Mouse (Mus musculus) G1E (cell line): ENCODE measurements around the gene Alox12b. TPM values are rescaled to one million over a fixed set of nuclear protein-coding genes. Genes with fewer than 3 reads are reported as not detected.

Source experiments
- ATAC-seq: 2 replicates; pipeline ENCODE4 v1.8.0; 2016; ENCODE audit warnings: mild to moderate bottlenecking; ENCODE audit not compliant: insufficient number of reproducible peaks, poor library complexity, low FRiP score, severe bottlenecking; ENCODE audit errors: extremely low read depth
- DNase-seq: peaks from one replicate; pipeline ENCODE4 v3.0.0; 2012; ENCODE audit warnings: low spot score
- H3K27me3 ChIP-seq: 2 replicates; pipeline ENCODE4 v1.6.1; 2012; ENCODE audit warnings: mild to moderate bottlenecking, low read length, inconsistent platforms; ENCODE audit not compliant: insufficient read depth
- H3K36me3 ChIP-seq: replicated peaks from 2 replicates; pipeline ENCODE3; 2012; ENCODE audit warnings: mild to moderate bottlenecking, inconsistent platforms
- H3K4me1 ChIP-seq: 2 replicates; pipeline ENCODE4 v1.6.1; 2012; ENCODE audit warnings: low read depth, low read length, inconsistent platforms, mixed read lengths; ENCODE audit not compliant: insufficient read depth
- H3K4me3 ChIP-seq: 2 replicates; pipeline ENCODE4 v1.5.1; 2012; ENCODE audit warnings: low read depth, mild to moderate bottlenecking, inconsistent platforms, low read length, moderate library complexity, mixed read lengths
- H3K9me3 ChIP-seq: replicated peaks from 2 replicates; pipeline ENCODE4 v1.6.1; 2012; ENCODE audit warnings: inconsistent platforms
- CTCF ChIP-seq: IDR thresholded peaks from 2 replicates; pipeline ENCODE4 v1.5.1; 2012; ENCODE audit warnings: low read depth, low read length, inconsistent platforms, mixed read lengths
- GATA1 ChIP-seq: IDR thresholded peaks from 2 replicates; pipeline ENCODE4 v1.6.1; 2012; ENCODE audit warnings: borderline replicate concordance, low read length, inconsistent platforms, mixed read lengths
- GATA2 ChIP-seq: IDR thresholded peaks from 2 replicates; pipeline ENCODE4 v1.6.1; 2012; ENCODE audit warnings: low read depth, low read length, inconsistent platforms, borderline replicate concordance
- POLR2AphosphoS5 ChIP-seq: IDR thresholded peaks from 2 replicates; pipeline ENCODE4 v1.6.1; 2012; ENCODE audit warnings: low read depth, low read length, inconsistent platforms; ENCODE audit not compliant: insufficient replicate concordance
- TAL1 ChIP-seq: conservative IDR thresholded peaks from 2 replicates; pipeline ENCODE4 v1.6.1; 2012; ENCODE audit warnings: low read depth, low read length, inconsistent platforms, mixed read lengths
- polyA plus RNA-seq: library from polyadenylated mRNA; stranded (reverse); fragments of >175 nt; gene quantifications from 2 replicates; pipeline ENCODE4 v1.2.3, GENCODE M21; 2012
- total RNA-seq, 2 experiments: library from RNA; stranded (forward) in 1 of 2; stranded (reverse) in 1 of 2; fragments of 200-1000 nt in 1 of 2; fragments of >200 nt in 1 of 2; fragmentation: Nextera tagmentation in 1 of 2; gene quantifications; 2 replicates each; pipeline ENCODE4 v1.2.3; 2014 to 2017

Alox12b gene
- total and polyA plus RNA-seq, 3 experiments: not detected

DNA sequence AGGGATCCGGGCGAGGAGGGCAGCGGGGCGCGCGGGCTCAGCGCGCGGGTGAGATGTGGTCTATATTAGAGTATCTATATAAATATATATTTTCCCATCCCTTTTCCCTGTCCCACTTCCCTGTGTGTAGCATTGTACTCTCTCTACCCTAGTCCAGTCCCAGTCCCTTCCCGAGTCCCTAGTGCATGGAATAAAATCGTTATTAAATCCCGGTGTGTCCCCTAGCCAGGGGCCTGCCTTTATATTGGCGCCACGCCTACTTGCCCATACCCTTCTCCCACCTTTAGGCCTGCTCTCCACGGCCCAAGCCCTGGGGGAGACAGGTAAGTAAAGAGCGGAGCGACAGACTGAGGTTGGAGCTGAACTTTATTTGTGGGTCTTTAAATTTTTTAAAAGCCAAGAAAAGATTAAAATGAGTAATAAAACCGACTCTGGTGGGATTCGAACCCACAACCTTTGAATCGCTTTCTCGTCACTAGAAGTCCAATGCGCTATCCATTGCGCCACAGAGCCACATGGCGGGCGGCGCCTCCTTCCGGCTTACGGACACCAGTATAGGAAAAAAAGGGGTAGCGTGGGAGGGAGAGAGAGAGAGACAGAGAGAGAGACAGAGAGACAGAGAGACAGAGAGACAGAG, 33.6 kb upstream of the Alox12b start:
- no peaks in the 10 kb centered on the region for H3K9me3 ChIP-seq
- H3K4me3 ChIP-seq: peak overlapping the region; percentile 79
- H3K36me3 ChIP-seq: no peaks in the 10 kb centered on the region
- no peak for DNase-seq
- peaks cover 17% of the 10 kb centered on the region for H3K27me3 ChIP-seq
- ATAC-seq: no peak
- peaks cover 67% of the 10 kb centered on the region for H3K4me1 ChIP-seq
- TF ChIP-seq GATA2: no peak
- TF ChIP-seq TAL1: no peak
- TF ChIP-seq CTCF: no peak
- no peak for TF ChIP-seq POLR2AphosphoS5
- no peak for TF ChIP-seq GATA1

DNA sequence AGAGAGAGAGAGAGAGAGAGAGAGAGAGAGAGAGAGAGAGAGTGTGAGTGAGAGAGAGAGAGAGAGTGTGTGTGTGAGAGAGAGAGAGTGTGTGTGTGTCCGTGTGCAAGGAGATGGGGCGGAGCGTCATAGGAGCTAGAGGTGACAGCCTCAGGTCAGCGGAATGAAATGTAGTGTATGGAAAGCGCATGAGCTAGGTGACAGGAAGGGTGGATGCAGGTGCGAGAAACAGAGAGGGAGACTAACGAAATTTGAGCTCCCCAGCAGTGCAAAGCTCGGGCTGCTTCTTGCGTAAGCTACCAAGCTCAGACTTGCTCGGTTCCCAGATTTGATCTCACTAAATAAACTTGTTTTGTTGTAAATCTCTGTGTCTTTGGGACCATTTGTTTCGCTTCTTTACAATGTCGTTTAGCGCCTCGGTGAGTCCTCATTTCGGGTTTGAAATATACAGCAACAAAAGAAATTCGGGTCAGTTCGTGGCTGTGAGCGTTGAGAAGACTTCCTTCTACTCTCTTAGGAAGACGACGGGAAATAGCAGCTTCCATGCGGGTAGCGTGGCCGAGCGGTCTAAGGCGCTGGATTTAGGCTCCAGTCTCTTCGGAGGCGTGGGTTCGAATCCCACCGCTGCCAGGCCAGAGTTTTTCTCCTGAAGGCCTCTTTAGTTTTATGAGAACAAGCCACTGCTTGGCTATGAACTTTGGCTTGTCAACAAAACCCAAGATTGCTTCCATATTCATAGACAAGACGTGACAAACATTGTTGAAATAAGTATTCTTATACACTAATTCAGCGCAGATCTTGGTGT, 32.9 kb upstream of the Alox12b start:
- H3K27me3 ChIP-seq: peaks cover 17% of the 10 kb centered on the region
- H3K9me3 ChIP-seq: no peaks in the 10 kb centered on the region
- TF ChIP-seq POLR2AphosphoS5: no peak
- no peak for TF ChIP-seq CTCF
- no peak for TF ChIP-seq GATA2
- TF ChIP-seq TAL1: no peak
- TF ChIP-seq GATA1: no peak
- H3K4me1 ChIP-seq: peaks cover 62% of the 10 kb centered on the region
- no peaks in the 10 kb centered on the region for H3K36me3 ChIP-seq
- DNase-seq (no peak), ATAC-seq (peak; percentile 17; the same call in 1 of the 2 replicates)
- H3K4me3 ChIP-seq: peak overlapping the region; percentile 79

GRCm38 (mm10) chr11:69124498-69124847, 32.3 kb upstream of the Alox12b start:
- no peak for ATAC-seq
- TF ChIP-seq GATA2 (no peak), CTCF (no peak), POLR2AphosphoS5 (no peak), GATA1 (no peak), TAL1 (no peak)
- Histone ChIP-seq H3K4me3 (no peak overlapping the region), H3K36me3 (no peaks in the 10 kb centered on the region), H3K9me3 (no peaks in the 10 kb centered on the region), H3K27me3 (peaks cover 18% of the 10 kb centered on the region), H3K4me1 (peaks cover 56% of the 10 kb centered on the region)
- no peak for DNase-seq

DNA sequence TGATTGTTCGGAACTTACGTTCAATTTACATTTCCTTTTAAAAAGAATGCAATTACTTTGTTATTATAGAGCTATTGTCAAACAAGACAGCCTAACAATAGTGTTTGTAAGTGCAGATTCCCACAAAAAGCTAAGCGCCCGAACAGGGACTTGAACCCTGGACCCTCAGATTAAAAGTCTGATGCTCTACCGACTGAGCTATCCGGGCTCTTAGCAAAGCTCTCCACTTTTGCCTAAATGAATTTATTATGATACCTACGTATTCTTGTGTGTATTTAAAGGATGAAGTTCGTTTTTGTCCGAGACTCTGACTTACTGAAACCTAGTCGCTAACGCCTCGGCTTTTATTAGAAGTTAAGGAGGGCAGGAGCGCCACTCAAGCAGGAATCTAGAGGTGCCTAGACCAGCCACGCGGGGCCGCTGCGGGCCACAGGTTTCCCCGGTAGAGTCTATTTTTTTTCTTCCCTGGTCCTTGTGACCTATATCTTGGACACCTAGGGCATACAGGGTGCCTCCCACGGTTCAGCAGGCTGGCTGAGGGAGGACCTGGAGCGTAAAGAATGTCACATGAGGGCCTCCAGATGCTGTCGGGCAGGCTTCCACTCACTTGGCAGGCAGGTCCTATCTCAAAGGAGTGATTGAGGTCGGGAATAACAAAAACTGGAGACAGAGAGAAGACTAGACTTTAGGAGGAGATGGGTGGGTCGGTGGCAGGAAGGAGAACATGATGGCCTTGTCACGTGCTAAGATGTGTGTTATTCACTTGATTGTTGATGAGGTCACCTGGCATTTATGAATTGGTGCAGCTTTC, 31.5 kb upstream of the Alox12b start:
- Histone ChIP-seq H3K4me1 (peaks cover 50% of the 10 kb centered on the region), H3K9me3 (no peaks in the 10 kb centered on the region), H3K4me3 (peak overlapping the region; percentile 71), H3K27me3 (peaks cover 23% of the 10 kb centered on the region), H3K36me3 (no peaks in the 10 kb centered on the region)
- TF ChIP-seq GATA2 (no peak), TAL1 (no peak), POLR2AphosphoS5 (no peak)
- DNase-seq (peak; percentile 56), ATAC-seq (peak; percentile 23; the same call in 1 of the 2 replicates)

- no peak for ATAC-seq
- no peaks in the 10 kb centered on the region for H3K9me3 ChIP-seq
- no peak for DNase-seq
- H3K36me3 ChIP-seq: no peaks in the 10 kb centered on the region
- H3K4me3 ChIP-seq: peak within 1 kb of the TSS; percentile 71
- peaks cover 45% of the 10 kb centered on the region for H3K4me1 ChIP-seq
- peaks cover 21% of the 10 kb centered on the region for H3K27me3 ChIP-seq
- TF ChIP-seq TAL1 (no peak), CTCF (no peak), GATA2 (no peak), GATA1 (no peak), POLR2AphosphoS5 (no peak)
These were observed 31.1 kb upstream of the Alox12b start, which contains the start of gene Aloxe3 for GRCm38 (mm10) chr11:69125852-69125918. Aloxe3 (plus strand) TSS chr11:69125896.
